Mouse (Mus musculus) urinary bladder, postnatal 4 days (tissue): ENCODE results near the gene Gm11733.

Experiments
- DNase-seq, 2 experiments: peaks; one replicate each; pipeline ENCODE4 v3.0.0; 2021 to 2022; ENCODE audit warnings: low spot score in 2 of 2

The Gm11733 gene

DNA sequence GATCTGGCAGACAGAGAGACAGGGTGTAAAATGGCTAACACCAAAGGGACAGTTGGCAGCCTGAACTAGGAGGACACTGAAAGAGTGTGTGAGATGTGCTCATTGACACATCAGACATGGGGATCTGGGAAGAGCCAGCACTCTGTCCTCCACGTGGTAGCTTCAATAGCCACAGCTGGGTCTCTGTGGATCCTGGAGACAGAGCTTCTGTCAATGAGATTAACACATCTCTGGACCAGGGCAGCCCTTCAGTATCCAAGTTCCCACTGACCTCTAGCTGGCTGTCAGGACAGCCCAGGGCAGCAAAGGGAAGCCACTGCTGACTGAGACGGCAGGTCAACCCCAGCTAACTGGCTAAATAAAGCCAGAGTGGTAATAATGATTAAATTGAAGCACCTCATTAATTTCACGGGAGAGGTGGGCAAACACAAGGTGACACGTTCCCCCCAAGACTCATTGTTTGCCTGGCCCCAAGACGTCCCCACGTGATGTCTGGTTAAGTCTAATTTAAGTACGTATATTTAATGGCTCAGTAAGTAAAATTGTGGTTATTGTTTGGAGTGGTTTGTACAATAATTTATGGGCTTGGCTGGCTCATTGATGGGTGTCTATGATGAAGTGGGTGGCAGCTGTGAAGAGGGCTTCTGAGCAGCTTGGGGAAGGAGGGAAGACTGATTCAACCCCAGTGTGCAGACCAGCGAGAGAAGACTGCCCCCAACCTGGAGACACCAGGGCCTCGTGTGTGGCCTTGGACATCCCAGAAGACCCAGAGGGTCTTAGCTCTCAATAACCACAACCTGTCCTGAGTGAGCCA lies 51.5 kb downstream of the Gm11733 start:
- DNase-seq = no peak

DNA sequence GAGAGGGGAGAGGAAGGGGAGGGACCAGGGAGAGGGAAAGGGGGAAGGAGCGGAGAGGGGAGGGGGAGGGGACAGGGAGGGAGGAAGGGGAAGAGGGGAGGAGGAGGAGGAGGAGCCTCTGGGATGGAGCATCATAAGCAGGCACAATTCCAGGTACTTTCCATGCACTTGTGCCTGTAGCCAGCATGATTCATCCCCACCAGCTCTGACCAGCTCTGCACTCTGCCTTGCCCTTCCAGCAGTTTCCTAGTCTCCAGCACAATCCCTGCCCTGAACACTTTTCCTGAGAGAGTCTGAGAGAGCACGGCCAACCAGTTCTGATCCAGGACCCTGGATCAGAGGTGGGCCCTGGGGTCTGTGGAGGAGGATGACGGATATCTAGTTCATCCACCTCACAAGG lies 52.4 kb downstream of the Gm11733 start:
- DNase-seq = no peak
